Mouse (Mus musculus) liver, embryonic 14.5 days (tissue): Measurements from ENCODE around the gene Slc25a41. TPM values are rescaled to one million over a fixed set of nuclear protein-coding genes. Genes with fewer than 3 reads are reported as not detected.

Experiments
- ATAC-seq: fragments of 200-750 bp; cut with Nextera tagmentation; 2 replicates; pipeline ENCODE4 v1.8.0; 2017; ENCODE audit warnings: moderate number of reproducible peaks, mild to moderate bottlenecking, moderate library complexity; ENCODE audit not compliant: insufficient read depth
- DNase-seq, 3 experiments: peaks; one replicate each; pipeline ENCODE4 v3.0.0-alpha.2; 2012 to 2013; ENCODE audit warnings: low read depth in 3 of 3, low spot score in 3 of 3
- H3K27ac ChIP-seq: fragments of 300-500 bp; sonication (generic); 2 replicates; pipeline ENCODE4 v1.5.1; 2014; ENCODE audit warnings: moderate library complexity, mild to moderate bottlenecking, control low read depth, inconsistent platforms
- H3K27me3 ChIP-seq: fragments of 300-500 bp; sonication (generic); 2 replicates; pipeline ENCODE4 v1.6.1; 2014; ENCODE audit warnings: mild to moderate bottlenecking, low read length, moderate library complexity; ENCODE audit not compliant: control insufficient read depth, insufficient read depth
- H3K36me3 ChIP-seq: fragments of 300-500 bp; sonication (generic); replicated peaks from 2 replicates; pipeline ENCODE4 v1.6.1; 2014; ENCODE audit warnings: low read depth; ENCODE audit not compliant: control insufficient read depth, insufficient read depth
- H3K4me1 ChIP-seq, 2 experiments: fragments of 200-500 bp in 1 of 2; fragments of 300-500 bp in 1 of 2; sonication (generic) in 1 of 2; replicated peaks; 2 replicates each; pipeline ENCODE4 v1.6.1; 2012 to 2014; ENCODE audit warnings: antibody characterized with exemption in 1 of 2, inconsistent platforms in 1 of 2, low read length in 1 of 2; ENCODE audit not compliant: control insufficient read depth in 2 of 2, insufficient read depth in 2 of 2
- H3K4me2 ChIP-seq: fragments of 300-500 bp; sonication (generic); 2 replicates; pipeline ENCODE4 v1.6.1; 2014; ENCODE audit warnings: low read depth, mild to moderate bottlenecking, control low read depth, moderate library complexity
- H3K4me3 ChIP-seq, 2 experiments: fragments of 200-500 bp in 1 of 2; fragments of 300-500 bp in 1 of 2; sonication (generic) in 1 of 2; 2 replicates each; pipeline ENCODE4 v1.5.1; 2012 to 2014; ENCODE audit warnings: low read depth in 2 of 2, low read length in 2 of 2, mild to moderate bottlenecking in 2 of 2, control low read depth in 1 of 2, inconsistent platforms in 1 of 2, moderate library complexity in 1 of 2; ENCODE audit not compliant: insufficient read depth in 1 of 2
- H3K9ac ChIP-seq: fragments of 300-500 bp; sonication (generic); replicated peaks from 2 replicates; pipeline ENCODE4 v1.6.1; 2014; ENCODE audit warnings: mild to moderate bottlenecking, control low read depth, moderate library complexity
- H3K9me3 ChIP-seq: fragments of 300-500 bp; sonication (generic); 2 replicates; pipeline ENCODE4 v1.6.1; 2016; ENCODE audit warnings: low read length, mixed read lengths; ENCODE audit not compliant: control insufficient read depth
- CTCF ChIP-seq: IDR thresholded peaks from 2 replicates; pipeline ENCODE4 v1.5.1; 2016; ENCODE audit warnings: antibody characterized with exemption, low read depth, control low read depth
- EP300 ChIP-seq: IDR thresholded peaks from 2 replicates; pipeline ENCODE4 v1.6.1; 2016; ENCODE audit warnings: antibody characterized with exemption, low read depth
- WGBS: fragments of 180-500 bp; shearing (Covaris S2); extraction: QIAGEN DNeasy Blood & Tissue Kit; methylation state at CpG from one replicate; pipeline ENCODE4 v1.1.7; 2014; ENCODE audit not compliant: insufficient replicate concordance; 5-methylcytosine and 5-hydroxymethylcytosine counted together
- polyA plus RNA-seq, 2 experiments: library from polyadenylated mRNA; depleted of rRNA in 1 of 2; stranded (reverse) in 1 of 2; unstranded in 1 of 2; fragments of >200 nt; fragmentation: Nextera tagmentation in 1 of 2; extraction: Ambion mirVana in 1 of 2; gene quantifications; 2 replicates each; pipeline versions ENCODE4 v1.2.1 to v1.2.3; 2012 to 2014

Slc25a41 gene
- polyA plus RNA-seq (2012; rRNA removed) (not detected in 2 replicates), polyA plus RNA-seq (2014; fragmentation: Nextera tagmentation; extraction: Ambion mirVana) (not detected in 2 replicates)

DNA sequence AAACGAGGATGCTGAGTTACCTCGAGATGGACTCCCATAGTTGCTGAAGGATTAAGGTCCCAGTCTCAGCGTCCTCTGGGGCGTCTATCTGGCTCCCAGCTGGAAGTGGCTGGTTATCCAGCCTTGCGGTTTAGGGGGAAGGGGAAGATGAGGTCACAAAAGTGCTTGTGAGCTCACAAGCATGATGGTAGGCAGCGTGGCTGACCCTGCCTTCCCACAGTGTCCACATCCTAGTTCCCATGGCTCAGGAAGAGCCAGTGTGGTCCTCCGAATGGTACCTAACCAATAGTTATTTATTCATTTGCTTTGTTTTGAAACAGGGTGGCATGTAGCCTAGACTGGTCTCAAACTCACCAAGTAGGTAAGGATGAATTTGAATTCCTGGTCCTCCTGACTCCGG lies at the start of gene Slc25a41:
Gene Slc25a41 (minus strand): TSS at position 101 of the 400 bp plus-strand sequence.
- H3K9me3 ChIP-seq, result no peaks in the 10 kb centered on the region
- 50% methylated on average over 8 of the region's 8 CpGs for WGBS
- no peak within 1 kb of the TSS for H3K4me3 ChIP-seq
- no peak within 1 kb of the TSS for H3K27ac ChIP-seq
- no peaks in the 10 kb centered on the region for H3K4me1 ChIP-seq
- ATAC-seq, result no peak
- no peak within 1 kb of the TSS for H3K4me2 ChIP-seq
- no peaks in the 10 kb centered on the region for H3K27me3 ChIP-seq
- DNase-seq, result no peak
- no peak for TF ChIP-seq CTCF
- TF ChIP-seq EP300, result no peak
- H3K36me3 ChIP-seq, result no peaks in the 10 kb centered on the region
- no peak within 1 kb of the TSS for H3K9ac ChIP-seq

DNA sequence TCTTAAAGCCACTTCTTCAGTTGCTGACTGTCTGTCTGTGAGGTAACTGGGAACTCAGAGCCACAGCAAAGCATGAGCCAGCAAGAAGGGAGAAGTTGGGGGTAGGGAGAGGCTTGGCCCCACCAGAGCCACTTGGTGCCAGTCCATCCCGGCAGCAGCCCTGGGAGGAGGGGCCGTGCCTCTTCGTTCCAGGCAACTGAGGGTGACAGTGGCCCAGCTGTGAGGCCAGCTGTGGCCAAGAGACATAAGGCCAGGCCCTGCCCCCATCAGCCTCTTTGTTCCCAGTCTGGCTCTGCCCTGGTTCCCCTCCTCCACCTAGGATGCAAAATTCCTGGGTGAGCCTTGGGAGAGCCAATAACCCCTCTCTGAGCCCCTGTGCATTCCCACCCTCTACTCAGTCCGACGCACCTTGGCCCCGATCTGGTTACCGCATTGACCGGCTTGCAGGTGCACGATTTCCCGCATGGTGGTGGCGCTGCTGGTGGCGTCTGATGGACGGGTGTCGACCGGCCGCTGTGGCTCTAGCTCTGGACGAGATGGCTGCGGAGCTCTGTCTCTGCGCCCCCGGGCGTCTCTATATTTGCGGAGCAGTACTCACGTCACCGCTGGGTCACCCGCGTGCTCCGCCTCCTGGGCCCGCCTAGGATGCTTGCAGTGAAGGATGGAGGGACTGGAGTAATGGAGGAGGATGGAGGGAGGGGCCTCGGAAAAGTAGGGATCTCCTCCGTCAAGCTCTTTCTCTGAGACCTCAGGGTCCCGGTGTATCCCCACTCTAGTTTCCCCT lies 45.8 kb upstream of the Slc25a41 start, which contains the start of gene Tubb4a:
Gene Tubb4a (minus strand): TSS at position 734 of the 784 bp plus-strand sequence.
- Histone ChIP-seq H3K9me3 (no peaks in the 10 kb centered on the region), H3K9ac (no peak within 1 kb of the TSS), H3K4me3 (no peak within 1 kb of the TSS), H3K36me3 (no peaks in the 10 kb centered on the region), H3K27me3 (peaks cover 17% of the 10 kb centered on the region), H3K4me1 (no peaks in the 10 kb centered on the region), H3K27ac (no peak within 1 kb of the TSS), H3K4me2 (no peak within 1 kb of the TSS)
- DNase-seq (no peak), ATAC-seq (no peak)
- WGBS, result 6% methylated on average over 31 of the region's 31 CpGs
- TF ChIP-seq EP300 (no peak), CTCF (no peak)

DNA sequence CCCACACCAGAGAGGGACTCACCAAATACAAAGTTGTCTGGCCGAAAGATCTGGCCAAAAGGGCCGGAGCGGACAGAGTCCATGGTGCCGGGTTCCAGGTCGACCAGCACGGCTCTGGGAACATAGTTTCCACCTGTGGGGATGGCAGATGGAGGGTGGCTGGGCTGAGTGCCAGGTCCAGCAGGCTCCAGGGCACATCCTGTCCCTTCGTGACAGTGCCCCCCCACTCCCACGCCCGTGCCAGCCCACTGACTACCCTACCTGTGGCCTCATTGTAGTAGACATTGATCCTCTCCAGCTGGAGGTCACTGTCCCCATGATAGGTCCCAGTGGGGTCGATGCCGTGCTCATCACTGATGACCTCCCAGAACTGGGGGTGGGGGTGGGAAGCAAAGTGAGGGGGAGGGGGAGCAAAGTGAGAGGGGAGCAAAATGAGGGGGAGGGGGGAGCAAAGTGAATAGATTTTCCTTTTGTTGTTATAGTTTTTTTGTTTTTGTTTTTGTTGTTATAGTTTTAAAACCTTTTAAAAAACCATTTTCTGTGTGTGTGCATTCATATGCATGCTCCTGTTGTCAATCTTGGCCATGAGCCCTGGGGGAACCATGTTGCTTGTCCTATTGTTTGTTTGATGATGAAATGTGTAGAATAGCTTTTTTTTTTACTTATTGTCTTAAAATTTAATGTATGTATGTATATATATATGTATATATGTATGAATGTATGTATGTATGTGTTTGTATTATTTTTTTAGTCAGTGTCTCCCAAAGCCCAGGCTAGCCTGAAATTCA lies 44.7 kb upstream of the Slc25a41 start:
- Histone ChIP-seq H3K27me3 (peaks cover 17% of the 10 kb centered on the region), H3K4me2 (no peak overlapping the region), H3K36me3 (no peaks in the 10 kb centered on the region), H3K27ac (no peak overlapping the region), H3K9ac (no peak overlapping the region), H3K4me1 (no peaks in the 10 kb centered on the region), H3K9me3 (no peaks in the 10 kb centered on the region), H3K4me3 (no peak overlapping the region)
- WGBS, result 72% methylated on average over 11 of the region's 11 CpGs
- DNase-seq (no peak), ATAC-seq (no peak)
- TF ChIP-seq CTCF, result no peak
- TF ChIP-seq EP300, result no peak

DNA sequence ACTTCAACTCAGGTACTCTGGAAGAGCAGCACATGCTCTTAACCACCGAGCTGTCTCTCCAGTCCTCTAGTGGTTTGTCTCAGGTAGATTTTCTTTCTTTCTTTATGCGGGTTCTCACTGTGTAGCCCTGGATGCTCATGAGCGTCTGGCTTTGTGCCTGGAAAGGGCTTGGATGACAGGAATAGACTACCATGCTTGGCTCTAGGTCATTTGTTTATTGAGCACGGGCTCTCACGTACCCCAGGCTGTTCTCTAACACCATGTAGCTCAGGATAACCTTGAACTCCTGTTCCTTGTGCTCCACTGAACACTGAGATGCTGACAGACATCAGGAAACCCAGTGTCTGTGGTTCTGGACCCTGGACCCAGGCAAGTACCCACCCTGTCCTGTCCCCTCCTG lies 41.0 kb upstream of the Slc25a41 start:
- ATAC-seq (no peak), DNase-seq (no peak)
- no peak for TF ChIP-seq EP300
- no peak for TF ChIP-seq CTCF
- no peak overlapping the region for H3K27ac ChIP-seq
- H3K9me3 ChIP-seq, result no peaks in the 10 kb centered on the region
- 53% methylated on average over 5 of the region's 5 CpGs for WGBS
- H3K4me2 ChIP-seq, result no peak overlapping the region
- no peaks in the 10 kb centered on the region for H3K36me3 ChIP-seq
- no peaks in the 10 kb centered on the region; a peak in 1 of 4 replicates for H3K4me1 ChIP-seq
- no peak overlapping the region for H3K9ac ChIP-seq
- H3K27me3 ChIP-seq, result peaks cover 8% of the 10 kb centered on the region
- no peak overlapping the region for H3K4me3 ChIP-seq
